Mouse (Mus musculus): ENCODE measurements at regions not wholly inside any gene's neighbourhood (a gene's known extent, or its start where the extent isn't known, plus 50 kb on each side); places are given as distances from the start of the nearest gene placed in this dataset.
A peak's percentile ranks its signal among the peaks of the same experiment; 100 is the strongest.

DNA sequence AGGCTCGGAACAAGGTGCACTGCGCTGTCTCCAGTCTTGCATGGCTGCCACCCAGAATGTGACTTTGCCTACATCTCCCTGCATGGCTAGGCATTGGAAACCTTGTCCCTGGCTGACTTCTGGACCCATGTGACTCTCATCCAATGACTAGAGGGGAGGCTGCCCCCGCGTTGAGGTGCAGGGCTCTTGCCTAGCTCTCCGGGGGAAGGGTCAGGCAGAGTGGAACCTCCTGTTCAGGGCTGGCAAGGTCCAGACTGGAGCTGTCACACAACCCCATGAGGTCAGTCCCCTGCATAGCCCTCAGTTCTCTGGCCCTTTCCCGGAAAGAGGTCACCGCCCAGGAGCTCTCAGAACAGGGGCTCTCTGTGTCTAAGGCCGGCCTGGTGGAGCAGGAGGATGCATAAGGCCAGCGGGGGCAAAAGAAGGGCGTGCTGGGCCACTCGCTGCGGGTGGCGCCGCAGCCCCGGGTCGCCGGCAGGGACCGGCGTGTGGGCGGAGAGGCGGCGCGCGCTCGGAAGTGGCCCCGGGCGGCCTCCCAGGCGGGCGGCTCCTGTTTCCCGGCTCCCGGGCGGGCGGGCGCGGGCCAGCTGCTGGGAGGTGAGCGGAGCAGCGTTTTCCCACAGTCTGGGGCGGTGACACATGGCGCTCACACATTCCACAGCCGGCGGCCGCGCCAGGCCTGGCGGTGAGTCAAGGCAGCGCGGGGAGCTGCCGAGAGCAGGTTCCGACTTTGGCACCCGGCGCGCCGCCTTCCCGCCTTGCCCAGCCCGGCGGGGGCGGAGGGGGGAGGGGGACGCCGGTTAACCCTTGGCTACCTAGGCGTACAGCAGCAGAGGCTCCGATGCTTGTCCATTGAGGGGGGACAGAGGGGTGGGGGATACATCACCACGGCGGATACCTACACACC, 55.5 kb upstream of the Hes1 start:
- Histone ChIP-seq H3K4me2 (replicated peaks) (peak overlapping the region; percentile 92), H3K4me1 (replicated peaks) (peaks cover 23% of the 10 kb centered on the region), H3K27ac (peak overlapping the region; percentile 96), H3K9ac (peak overlapping the region; percentile 65), H3K36me3 (no peaks in the 10 kb centered on the region), H3K9me3 (no peaks in the 10 kb centered on the region), H3K27me3 (replicated peaks) (no peaks in the 10 kb centered on the region), H3K4me3 (replicated peaks) (peak overlapping the region; percentile 51)
- under 1% methylated on average over 61 of the region's 62 CpGs for WGBS
- peak; percentile 89 for ATAC-seq

DNA sequence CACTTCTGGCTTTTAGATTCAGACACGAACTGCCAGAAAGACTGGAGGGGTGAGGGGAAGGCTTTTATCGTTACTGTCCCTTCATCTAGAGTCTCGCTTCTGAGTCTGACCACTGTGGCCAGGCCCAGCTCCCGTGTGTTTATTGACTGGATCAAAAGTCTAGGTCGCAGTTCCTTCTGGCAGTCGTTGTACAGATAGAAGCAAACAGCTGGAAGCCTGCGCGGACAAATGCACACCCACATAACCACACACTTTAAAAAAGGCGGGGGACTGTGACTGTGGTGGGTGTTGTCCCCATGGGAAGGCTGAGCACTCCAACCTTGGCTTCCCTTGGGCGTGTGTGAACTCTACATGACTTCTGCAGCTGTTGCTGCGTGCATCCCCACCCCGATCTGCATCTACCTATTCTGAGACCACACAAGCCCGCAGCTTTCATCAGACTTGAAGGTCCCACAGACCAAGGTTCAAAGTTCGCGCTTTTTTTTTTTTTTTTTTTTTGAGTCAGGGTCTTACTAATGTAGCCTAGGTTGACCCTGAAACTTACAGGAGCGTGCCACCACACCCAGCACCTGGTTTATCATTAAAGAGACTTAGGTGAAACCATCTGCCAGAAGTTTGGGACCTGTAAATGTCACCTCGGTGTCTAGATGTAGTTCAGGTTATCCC, 54.5 kb upstream of the Hes1 start:
- peak; percentile 69 for ATAC-seq
- H3K27me3 ChIP-seq (replicated peaks): no peaks in the 10 kb centered on the region
- no peaks in the 10 kb centered on the region for H3K36me3 ChIP-seq
- H3K9me3 ChIP-seq: no peaks in the 10 kb centered on the region
- H3K9ac ChIP-seq: peak overlapping the region; percentile 65
- H3K4me1 ChIP-seq (replicated peaks): peaks cover 23% of the 10 kb centered on the region
- peak overlapping the region; percentile 96 for H3K27ac ChIP-seq
- H3K4me3 ChIP-seq (replicated peaks): peak overlapping the region; percentile 51
- WGBS: 13% methylated on average over 17 of the region's 17 CpGs
- H3K4me2 ChIP-seq (replicated peaks): peak overlapping the region; percentile 92

DNA sequence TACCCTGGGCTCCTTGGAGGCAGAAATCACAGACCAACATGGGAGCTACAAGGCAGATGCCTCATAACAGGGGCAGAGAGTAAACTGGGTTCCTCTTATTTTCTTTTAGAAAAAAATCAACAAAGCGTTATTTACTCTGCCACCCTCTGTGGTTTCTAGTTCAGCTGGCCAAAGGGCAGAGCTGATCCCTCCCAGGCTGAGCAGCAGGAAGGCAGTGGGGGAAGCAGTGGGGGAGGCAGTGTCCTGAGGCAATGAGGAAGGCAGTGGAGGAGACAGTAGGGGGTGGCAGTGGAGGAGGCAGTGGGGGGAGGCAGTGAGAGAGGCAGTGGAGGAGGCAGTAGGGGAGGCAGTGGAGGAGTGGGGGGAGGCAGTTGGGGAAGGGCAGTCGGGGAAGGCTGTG, 51.1 kb upstream of the Hes1 start:
- Histone ChIP-seq H3K27me3 (replicated peaks) (no peaks in the 10 kb centered on the region), H3K9me3 (no peaks in the 10 kb centered on the region), H3K36me3 (no peaks in the 10 kb centered on the region), H3K4me3 (replicated peaks) (no peak overlapping the region), H3K4me2 (replicated peaks) (no peak overlapping the region), H3K9ac (no peak overlapping the region), H3K27ac (no peak overlapping the region), H3K4me1 (replicated peaks) (peaks cover 14% of the 10 kb centered on the region)
- ATAC-seq: no peak
- 48% methylated on average over 2 of the region's 2 CpGs for whole genome bisulfite sequencing

DNA sequence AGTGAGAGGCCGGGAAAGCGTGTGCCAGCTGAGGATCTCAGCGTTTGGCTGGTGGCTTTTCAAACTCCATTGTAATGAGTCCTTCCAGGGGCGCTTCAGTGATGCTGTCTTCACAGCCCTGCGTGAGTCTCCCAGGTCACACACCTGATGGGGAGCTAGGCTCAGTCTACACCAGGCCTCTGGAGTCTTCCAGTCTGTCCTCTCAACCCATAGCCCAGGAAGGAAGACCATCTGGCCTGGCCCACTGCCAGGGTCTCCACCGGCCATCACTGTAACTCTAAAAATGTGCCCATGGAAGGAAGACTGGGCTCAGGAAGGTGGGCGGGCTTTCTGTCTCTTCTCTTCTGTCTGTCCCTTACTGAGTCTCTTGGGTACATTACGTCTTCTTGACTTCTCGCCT, 50.2 kb upstream of the Hes1 start:
- peaks cover 9% of the 10 kb centered on the region; the same call in 1 of the 2 replicates for H3K4me1 ChIP-seq (replicated peaks)
- no peak overlapping the region for H3K4me2 ChIP-seq (replicated peaks)
- H3K27ac ChIP-seq: no peak overlapping the region; the same call in 1 of the 2 replicates
- no peaks in the 10 kb centered on the region for H3K9me3 ChIP-seq
- WGBS: 87% methylated on average over 9 of the region's 9 CpGs
- H3K9ac ChIP-seq: no peak overlapping the region
- no peaks in the 10 kb centered on the region for H3K36me3 ChIP-seq
- H3K27me3 ChIP-seq (replicated peaks): no peaks in the 10 kb centered on the region
- ATAC-seq: no peak
- no peak overlapping the region for H3K4me3 ChIP-seq (replicated peaks)
